Mouse (Mus musculus) intestine, embryonic 15.5 days (tissue): ENCODE measurements around the gene Adgrl3. TPM values are rescaled to one million over a fixed set of nuclear protein-coding genes. Genes with fewer than 3 reads are reported as not detected.

Source experiments
- ATAC-seq: fragments of 200-750 bp; cut with Nextera tagmentation; 2 replicates; pipeline ENCODE4 v1.8.0; 2017; ENCODE audit warnings: moderate TSS enrichment, moderate library complexity
- H3K27ac ChIP-seq: fragments of 300-500 bp; sonication (generic); 2 replicates; pipeline ENCODE4 v1.5.1; 2015; ENCODE audit warnings: mild to moderate bottlenecking, inconsistent platforms
- H3K27me3 ChIP-seq: fragments of 300-500 bp; sonication (generic); replicated peaks from 2 replicates; pipeline ENCODE4 v1.6.1; 2015; ENCODE audit warnings: inconsistent platforms
- H3K36me3 ChIP-seq: fragments of 300-500 bp; sonication (generic); 2 replicates; pipeline ENCODE4 v1.6.1; 2015; ENCODE audit warnings: inconsistent platforms
- H3K4me1 ChIP-seq: fragments of 300-500 bp; sonication (generic); replicated peaks from 2 replicates; pipeline ENCODE4 v1.6.1; 2015; ENCODE audit warnings: inconsistent platforms
- H3K4me2 ChIP-seq: fragments of 300-500 bp; sonication (generic); replicated peaks from 2 replicates; pipeline ENCODE4 v1.6.1; 2015; ENCODE audit warnings: mild to moderate bottlenecking, inconsistent platforms
- H3K4me3 ChIP-seq: fragments of 300-500 bp; sonication (generic); replicated peaks from 2 replicates; pipeline ENCODE4 v1.5.1; 2015; ENCODE audit warnings: inconsistent platforms
- H3K9ac ChIP-seq: fragments of 300-500 bp; sonication (generic); 2 replicates; pipeline ENCODE4 v1.6.1; 2015; ENCODE audit warnings: inconsistent platforms
- H3K9me3 ChIP-seq: fragments of 300-500 bp; sonication (generic); 2 replicates; pipeline ENCODE4 v1.6.1; 2016; ENCODE audit warnings: inconsistent platforms
- WGBS: fragments of 180-500 bp; shearing (Covaris S2); methylation state at CpG from one replicate; pipeline ENCODE4 v1.1.7; 2015; 5-methylcytosine and 5-hydroxymethylcytosine counted together
- polyA plus RNA-seq: library from polyadenylated mRNA; unstranded; fragments of >200 nt; fragmentation: Nextera tagmentation; extraction: Ambion mirVana; gene quantifications from 2 replicates; pipeline ENCODE4 v1.2.1, GENCODE M21; 2015

The Adgrl3 gene
- polyA plus RNA-seq, 1 experiment from 2014 or later: 10.9 TPM

GRCm38 (mm10) chr5:81083698-81084360 lies 63.9 kb downstream of the Adgrl3 start:
- no peak for ATAC-seq
- Histone ChIP-seq H3K27ac (no peak overlapping the region), H3K27me3 (no peaks in the 10 kb centered on the region), H3K9me3 (no peaks in the 10 kb centered on the region), H3K4me2 (no peak overlapping the region), H3K9ac (no peak overlapping the region), H3K36me3 (no peaks in the 10 kb centered on the region), H3K4me3 (no peak overlapping the region), H3K4me1 (no peaks in the 10 kb centered on the region)
- WGBS: 75% methylated on average over 5 of the region's 5 CpGs

GRCm38 (mm10) chr5:81085152-81085551 lies 65.2 kb downstream of the Adgrl3 start:
- no peaks in the 10 kb centered on the region for H3K36me3 ChIP-seq
- H3K9me3 ChIP-seq: no peaks in the 10 kb centered on the region
- WGBS: 67% methylated on average over 4 of the region's 4 CpGs
- H3K9ac ChIP-seq: no peak overlapping the region
- no peak overlapping the region for H3K4me2 ChIP-seq
- no peak for ATAC-seq
- no peaks in the 10 kb centered on the region for H3K4me1 ChIP-seq
- H3K27ac ChIP-seq: no peak overlapping the region
- no peak overlapping the region for H3K4me3 ChIP-seq
- no peaks in the 10 kb centered on the region for H3K27me3 ChIP-seq

GRCm38 (mm10) chr5:81088667-81089066 lies 68.7 kb downstream of the Adgrl3 start:
- H3K9ac ChIP-seq: no peak overlapping the region
- no peak overlapping the region for H3K4me3 ChIP-seq
- H3K4me2 ChIP-seq: no peak overlapping the region
- ATAC-seq: no peak
- H3K4me1 ChIP-seq: no peaks in the 10 kb centered on the region
- H3K27me3 ChIP-seq: no peaks in the 10 kb centered on the region
- WGBS: 81% methylated on average over 2 of the region's 2 CpGs
- H3K27ac ChIP-seq: no peak overlapping the region
- no peaks in the 10 kb centered on the region for H3K9me3 ChIP-seq
- H3K36me3 ChIP-seq: no peaks in the 10 kb centered on the region

GRCm38 (mm10) chr5:81094618-81095017 lies 74.7 kb downstream of the Adgrl3 start:
- H3K9ac ChIP-seq: no peak overlapping the region
- WGBS: 62% methylated on average over 3 of the region's 3 CpGs
- no peaks in the 10 kb centered on the region for H3K27me3 ChIP-seq
- H3K36me3 ChIP-seq: no peaks in the 10 kb centered on the region
- H3K9me3 ChIP-seq: no peaks in the 10 kb centered on the region
- H3K4me2 ChIP-seq: no peak overlapping the region
- no peak for ATAC-seq
- no peak overlapping the region for H3K27ac ChIP-seq
- no peak overlapping the region for H3K4me3 ChIP-seq
- H3K4me1 ChIP-seq: no peaks in the 10 kb centered on the region

- Histone ChIP-seq H3K4me3 (no peak overlapping the region), H3K4me2 (no peak overlapping the region), H3K27ac (no peak overlapping the region), H3K9ac (no peak overlapping the region), H3K36me3 (no peaks in the 10 kb centered on the region), H3K9me3 (no peaks in the 10 kb centered on the region), H3K27me3 (no peaks in the 10 kb centered on the region), H3K4me1 (no peaks in the 10 kb centered on the region)
- ATAC-seq: no peak
- WGBS: 94% methylated on average over 4 of the region's 4 CpGs
These were observed 77.2 kb downstream of the Adgrl3 start for GRCm38 (mm10) chr5:81097131-81097530.

GRCm38 (mm10) chr5:81107431-81107830 lies 87.5 kb downstream of the Adgrl3 start:
- H3K27me3 ChIP-seq: no peaks in the 10 kb centered on the region
- WGBS: 89% methylated on average over 1 of the region's 1 CpGs
- no peak overlapping the region for H3K4me3 ChIP-seq
- ATAC-seq: no peak
- no peak overlapping the region for H3K27ac ChIP-seq
- H3K4me2 ChIP-seq: no peak overlapping the region
- H3K9ac ChIP-seq: no peak overlapping the region
- no peaks in the 10 kb centered on the region for H3K36me3 ChIP-seq
- no peaks in the 10 kb centered on the region for H3K9me3 ChIP-seq
- no peaks in the 10 kb centered on the region for H3K4me1 ChIP-seq

- Histone ChIP-seq H3K27me3 (no peaks in the 10 kb centered on the region), H3K9me3 (no peaks in the 10 kb centered on the region), H3K36me3 (no peaks in the 10 kb centered on the region), H3K4me1 (no peaks in the 10 kb centered on the region), H3K27ac (no peak overlapping the region), H3K4me3 (no peak overlapping the region), H3K9ac (no peak overlapping the region), H3K4me2 (no peak overlapping the region)
- WGBS: 82% methylated on average over 4 of the region's 4 CpGs
- ATAC-seq: no peak
These were observed 104.5 kb downstream of the Adgrl3 start for GRCm38 (mm10) chr5:81124483-81124882.

GRCm38 (mm10) chr5:81127639-81128038 lies 107.7 kb downstream of the Adgrl3 start:
- no peaks in the 10 kb centered on the region for H3K36me3 ChIP-seq
- ATAC-seq: no peak
- WGBS: 46% methylated on average over 3 of the region's 3 CpGs
- H3K4me3 ChIP-seq: no peak overlapping the region
- no peak overlapping the region for H3K9ac ChIP-seq
- no peaks in the 10 kb centered on the region for H3K9me3 ChIP-seq
- no peak overlapping the region for H3K27ac ChIP-seq
- no peaks in the 10 kb centered on the region for H3K4me1 ChIP-seq
- H3K27me3 ChIP-seq: no peaks in the 10 kb centered on the region
- H3K4me2 ChIP-seq: no peak overlapping the region

GRCm38 (mm10) chr5:81136394-81136793 lies 116.5 kb downstream of the Adgrl3 start:
- H3K4me3 ChIP-seq: no peak overlapping the region
- H3K36me3 ChIP-seq: no peaks in the 10 kb centered on the region
- H3K27me3 ChIP-seq: no peaks in the 10 kb centered on the region
- H3K27ac ChIP-seq: no peak overlapping the region
- H3K4me2 ChIP-seq: no peak overlapping the region
- H3K4me1 ChIP-seq: no peaks in the 10 kb centered on the region
- H3K9ac ChIP-seq: no peak overlapping the region
- no peak for ATAC-seq
- WGBS: 76% methylated on average over 1 of the region's 1 CpGs
- H3K9me3 ChIP-seq: no peaks in the 10 kb centered on the region

- H3K9me3 ChIP-seq: no peaks in the 10 kb centered on the region
- H3K4me1 ChIP-seq: no peaks in the 10 kb centered on the region
- no peak for ATAC-seq
- H3K4me3 ChIP-seq: no peak overlapping the region
- no peaks in the 10 kb centered on the region for H3K27me3 ChIP-seq
- H3K4me2 ChIP-seq: no peak overlapping the region
- no peaks in the 10 kb centered on the region for H3K36me3 ChIP-seq
- 80% methylated on average over 12 of the region's 12 CpGs for WGBS
- H3K9ac ChIP-seq: no peak overlapping the region
- no peak overlapping the region for H3K27ac ChIP-seq
These were observed 135.9 kb downstream of the Adgrl3 start for GRCm38 (mm10) chr5:81155791-81156190.

GRCm38 (mm10) chr5:81156281-81156680 lies 136.3 kb downstream of the Adgrl3 start:
- H3K4me3 ChIP-seq: no peak overlapping the region
- ATAC-seq: no peak
- no peak overlapping the region for H3K9ac ChIP-seq
- H3K27me3 ChIP-seq: no peaks in the 10 kb centered on the region
- no peaks in the 10 kb centered on the region for H3K9me3 ChIP-seq
- 35% methylated on average over 2 of the region's 2 CpGs for WGBS
- no peaks in the 10 kb centered on the region for H3K36me3 ChIP-seq
- H3K4me1 ChIP-seq: no peaks in the 10 kb centered on the region
- H3K4me2 ChIP-seq: no peak overlapping the region
- H3K27ac ChIP-seq: no peak overlapping the region

GRCm38 (mm10) chr5:81156796-81157195 lies 136.9 kb downstream of the Adgrl3 start:
- Histone ChIP-seq H3K4me1 (no peaks in the 10 kb centered on the region), H3K27me3 (no peaks in the 10 kb centered on the region), H3K9me3 (no peaks in the 10 kb centered on the region), H3K36me3 (no peaks in the 10 kb centered on the region), H3K9ac (no peak overlapping the region), H3K4me3 (no peak overlapping the region), H3K27ac (no peak overlapping the region), H3K4me2 (no peak overlapping the region)
- WGBS: 76% methylated on average over 5 of the region's 5 CpGs
- no peak for ATAC-seq

- Histone ChIP-seq H3K4me1 (no peaks in the 10 kb centered on the region), H3K27ac (no peak overlapping the region), H3K36me3 (no peaks in the 10 kb centered on the region), H3K4me2 (no peak overlapping the region), H3K27me3 (no peaks in the 10 kb centered on the region), H3K4me3 (no peak overlapping the region), H3K9me3 (no peaks in the 10 kb centered on the region), H3K9ac (no peak overlapping the region)
- WGBS: 88% methylated on average over 12 of the region's 12 CpGs
- ATAC-seq: no peak
These were observed 139.1 kb downstream of the Adgrl3 start for GRCm38 (mm10) chr5:81159013-81159412.
